Mouse (Mus musculus) heart, adult 2 months (tissue): Measurements from ENCODE around the gene Srebf1. TPM values are rescaled to one million over a fixed set of nuclear protein-coding genes. Genes with fewer than 3 reads are reported as not detected.

Experiments
- DNase-seq, 2 experiments: peaks; one replicate each; pipeline ENCODE4 v3.0.0; 2021
- H3K27ac ChIP-seq: fragments of 200-600 bp; 2 replicates; pipeline ENCODE4 v1.8.1; 2022
- H3K27me3 ChIP-seq: fragments of 200-500 bp; 2 replicates; pipeline ENCODE4 v1.6.1; 2012; ENCODE audit warnings: mild to moderate bottlenecking, low read length, inconsistent platforms, mixed read lengths; ENCODE audit not compliant: control insufficient read depth, insufficient read depth
- H3K36me3 ChIP-seq: fragments of 200-500 bp; 2 replicates; pipeline ENCODE4 v1.6.1; 2012; ENCODE audit warnings: low read length, inconsistent platforms; ENCODE audit not compliant: control insufficient read depth, insufficient read depth
- H3K4me1 ChIP-seq: fragments of 200-500 bp; 2 replicates; pipeline ENCODE4 v1.6.1; 2011; ENCODE audit warnings: low read length; ENCODE audit not compliant: control insufficient read depth, insufficient read depth
- H3K4me3 ChIP-seq: fragments of 200-600 bp; 2 replicates; pipeline ENCODE4 v1.8.1; 2022
- H3K79me2 ChIP-seq: fragments of 200-500 bp; replicated peaks from 2 replicates; pipeline ENCODE4 v1.6.1; 2012; ENCODE audit warnings: mild to moderate bottlenecking, inconsistent platforms, low read length, moderate library complexity, mixed read lengths; ENCODE audit not compliant: control insufficient read depth, insufficient read depth
- H3K9ac ChIP-seq: fragments of 200-500 bp; 2 replicates; pipeline ENCODE4 v1.6.1; 2012; ENCODE audit warnings: low read depth, mild to moderate bottlenecking, control low read depth, inconsistent platforms, low read length, mixed read lengths
- CTCF ChIP-seq: fragments of 200-600 bp; IDR thresholded peaks from 2 replicates; pipeline ENCODE4 v1.8.1; 2022; ENCODE audit warnings: antibody characterized with exemption, mild to moderate bottlenecking, moderate library complexity
- EP300 ChIP-seq: fragments of 200-500 bp; IDR thresholded peaks from 2 replicates; pipeline ENCODE4 v1.6.1; 2011; ENCODE audit warnings: low read depth, low read length, control low read depth; ENCODE audit not compliant: insufficient read depth
- POLR2A ChIP-seq: fragments of 200-500 bp; IDR thresholded peaks from 2 replicates; pipeline ENCODE4 v1.6.1; 2011; ENCODE audit warnings: mild to moderate bottlenecking, low read depth, low read length, control low read depth; ENCODE audit not compliant: insufficient read depth
- WGBS: fragments of 180-500 bp; shearing (Covaris S2); methylation state at CpG from one replicate; pipeline ENCODE4 v1.1.7; 2018; 5-methylcytosine and 5-hydroxymethylcytosine counted together
- intact Hi-C: fragments of 180-260 bp; cut with DNase I; formaldehyde crosslinking; loops from one replicate; pipeline ENCODE4 v1.15.1; 2025
- polyA plus RNA-seq: library from polyadenylated mRNA; depleted of rRNA; stranded (reverse); fragments of >200 nt; gene quantifications from 2 replicates; pipeline ENCODE4 v1.2.3, GENCODE M21; 2012
- total RNA-seq, 2 experiments: library from RNA; stranded (reverse); gene quantifications; 2 replicates each; pipeline ENCODE4 v1.2.3; 2021

Gene Srebf1
- total and polyA plus RNA-seq, 3 experiments, result 25.3 to 54.0 (median 35.4) TPM

- Histone ChIP-seq H3K27ac (no peak overlapping the region), H3K4me1 (no peaks in the 10 kb centered on the region), H3K9ac (no peak overlapping the region), H3K36me3 (no peaks in the 10 kb centered on the region), H3K27me3 (no peaks in the 10 kb centered on the region), H3K4me3 (no peak overlapping the region), H3K79me2 (no peaks in the 10 kb centered on the region)
- TF ChIP-seq EP300, result no peak
- no peak for TF ChIP-seq POLR2A
- no peak for TF ChIP-seq CTCF
- 76% methylated on average over 1 of the region's 1 CpGs for WGBS
- DNase-seq, result no peak
- intact Hi-C loops, result no loop called here
Observed at GRCm38 (mm10) chr11:60225874-60226273, 3.5 kb upstream of the Srebf1 start.

- H3K4me3 ChIP-seq, result no peak overlapping the region
- intact Hi-C loops, result no loop called here
- H3K4me1 ChIP-seq, result no peaks in the 10 kb centered on the region
- no peaks in the 10 kb centered on the region for H3K79me2 ChIP-seq
- no peak for TF ChIP-seq POLR2A
- 0 out of 2 replicates have a peak, but pooled peaks have one; percentile 8 for TF ChIP-seq CTCF
- no peak overlapping the region for H3K27ac ChIP-seq
- H3K9ac ChIP-seq, result no peak overlapping the region
- WGBS, result 61% methylated on average over 4 of the region's 4 CpGs
- H3K36me3 ChIP-seq, result no peaks in the 10 kb centered on the region
- no peak for DNase-seq
- H3K27me3 ChIP-seq, result no peaks in the 10 kb centered on the region
Observed at GRCm38 (mm10) chr11:60224676-60225075, 2.3 kb upstream of the Srebf1 start.

GRCm38 (mm10) chr11:60222085-60222468, 304 bp downstream of the Srebf1 start:
- no peaks in the 10 kb centered on the region for H3K27me3 ChIP-seq
- no peak for TF ChIP-seq POLR2A
- TF ChIP-seq EP300, result no peak
- no peak for TF ChIP-seq CTCF
- intact Hi-C loops, result no loop called here
- H3K4me1 ChIP-seq, result peaks cover 3% of the 10 kb centered on the region; the same call in 1 of the 2 replicates
- no peak overlapping the region for H3K9ac ChIP-seq
- DNase-seq, result no peak
- H3K79me2 ChIP-seq, result peaks cover 5% of the 10 kb centered on the region
- H3K36me3 ChIP-seq, result no peaks in the 10 kb centered on the region
- 72% methylated on average over 3 of the region's 3 CpGs for WGBS
- H3K27ac ChIP-seq, result no peak overlapping the region; the same call in 1 of the 2 replicates
- no peak overlapping the region; the same call in 1 of the 2 replicates for H3K4me3 ChIP-seq

GRCm38 (mm10) chr11:60221425-60221824, 956 bp downstream of the Srebf1 start:
- DNase-seq, result no peak
- Histone ChIP-seq H3K27ac (no peak overlapping the region), H3K36me3 (no peaks in the 10 kb centered on the region), H3K9ac (no peak overlapping the region), H3K27me3 (no peaks in the 10 kb centered on the region), H3K4me3 (no peak overlapping the region), H3K79me2 (peaks cover 5% of the 10 kb centered on the region), H3K4me1 (peaks cover 7% of the 10 kb centered on the region)
- 93% methylated on average over 6 of the region's 6 CpGs for WGBS
- intact Hi-C loops, result no loop called here
- TF ChIP-seq CTCF (no peak), EP300 (no peak), POLR2A (no peak)

GRCm38 (mm10) chr11:60220291-60220804, 2.0 kb downstream of the Srebf1 start:
- Histone ChIP-seq H3K9ac (peak overlapping the region; percentile 95), H3K27me3 (no peaks in the 10 kb centered on the region), H3K36me3 (no peaks in the 10 kb centered on the region), H3K4me1 (peaks cover 7% of the 10 kb centered on the region), H3K79me2 (peaks cover 5% of the 10 kb centered on the region), H3K27ac (peak overlapping the region; percentile 98), H3K4me3 (peak overlapping the region; percentile 74)
- intact Hi-C loops, result no loop called here
- DNase-seq, result peak; percentile 95
- under 1% methylated on average over 46 of the region's 46 CpGs for WGBS
- TF ChIP-seq EP300, result peak; percentile 7; the same call in 1 of the 2 replicates
- no peak for TF ChIP-seq CTCF
- TF ChIP-seq POLR2A, result peak; percentile 71

- 18% methylated on average over 8 of the region's 8 CpGs for WGBS
- intact Hi-C loops, result no loop called here
- Histone ChIP-seq H3K9ac (peak overlapping the region; percentile 95), H3K79me2 (peaks cover 7% of the 10 kb centered on the region), H3K27me3 (no peaks in the 10 kb centered on the region), H3K27ac (peak overlapping the region; percentile 98), H3K4me1 (peaks cover 7% of the 10 kb centered on the region), H3K36me3 (no peaks in the 10 kb centered on the region), H3K4me3 (peak overlapping the region; percentile 74)
- DNase-seq, result no peak
- TF ChIP-seq EP300, result no peak
- TF ChIP-seq POLR2A, result no peak
- no peak for TF ChIP-seq CTCF
Observed at GRCm38 (mm10) chr11:60219609-60220008, 2.8 kb downstream of the Srebf1 start.
